Mouse (Mus musculus) midbrain, postnatal 0 days (tissue): Measurements from ENCODE around the gene Ascc3. TPM values are rescaled to one million over a fixed set of nuclear protein-coding genes. Genes with fewer than 3 reads are reported as not detected.

ENCODE experiments used
- ATAC-seq: fragments of 200-750 bp; cut with Nextera tagmentation; 2 replicates; pipeline ENCODE4 v1.8.0; 2017; ENCODE audit warnings: moderate number of reproducible peaks, mild to moderate bottlenecking, moderate TSS enrichment, moderate library complexity; ENCODE audit not compliant: low FRiP score
- DNase-seq: peaks from one replicate; pipeline ENCODE4 v3.0.0-alpha.2; 2015; ENCODE audit warnings: low spot score
- H3K27ac ChIP-seq: fragments of 300-500 bp; sonication (generic); 2 replicates; pipeline ENCODE4 v1.5.1; 2014; ENCODE audit warnings: low read depth, mild to moderate bottlenecking, low read length, mixed read lengths
- H3K27me3 ChIP-seq: fragments of 300-500 bp; sonication (generic); 2 replicates; pipeline ENCODE4 v1.6.1; 2014; ENCODE audit warnings: low read length, control low read depth, mixed read lengths; ENCODE audit not compliant: insufficient read depth
- H3K36me3 ChIP-seq: fragments of 300-500 bp; sonication (generic); 2 replicates; pipeline ENCODE4 v1.6.1; 2014; ENCODE audit warnings: low read length, control low read depth, mixed read lengths; ENCODE audit not compliant: insufficient read depth
- H3K4me1 ChIP-seq: fragments of 300-500 bp; sonication (generic); 2 replicates; pipeline ENCODE4 v1.6.1; 2014; ENCODE audit warnings: mild to moderate bottlenecking, control low read depth, antibody characterized with exemption, low read length, mixed read lengths; ENCODE audit not compliant: insufficient read depth
- H3K4me2 ChIP-seq: fragments of 300-500 bp; sonication (generic); 2 replicates; pipeline ENCODE4 v1.6.1; 2014; ENCODE audit warnings: low read depth, mild to moderate bottlenecking, low read length, mixed read lengths; ENCODE audit not compliant: poor library complexity, severe bottlenecking
- H3K4me3 ChIP-seq: fragments of 300-500 bp; sonication (generic); 2 replicates; pipeline ENCODE4 v1.5.1; 2014; ENCODE audit warnings: low read depth, mild to moderate bottlenecking, low read length, moderate library complexity
- H3K9ac ChIP-seq: fragments of 300-500 bp; sonication (generic); replicated peaks from 2 replicates; pipeline ENCODE4 v1.6.1; 2014; ENCODE audit warnings: mild to moderate bottlenecking, low read length, moderate library complexity, mixed read lengths; ENCODE audit not compliant: poor library complexity, severe bottlenecking
- H3K9me3 ChIP-seq: fragments of 300-500 bp; sonication (generic); 2 replicates; pipeline ENCODE4 v1.6.1; 2016; ENCODE audit warnings: low read length, control low read depth
- CTCF ChIP-seq: IDR thresholded peaks from 2 replicates; pipeline ENCODE4 v1.5.1; 2016; ENCODE audit warnings: antibody characterized with exemption, mild to moderate bottlenecking
- WGBS: fragments of 180-500 bp; shearing (Covaris S2); extraction: QIAGEN DNeasy Blood & Tissue Kit; methylation state at CpG from one replicate; pipeline ENCODE4 v1.1.7; 2014; 5-methylcytosine and 5-hydroxymethylcytosine counted together
- polyA plus RNA-seq: library from polyadenylated mRNA; unstranded; fragments of >200 nt; fragmentation: Nextera tagmentation; extraction: Ambion mirVana; gene quantifications from 2 replicates; pipeline ENCODE4 v1.2.1, GENCODE M21; 2015
- total RNA-seq: library from RNA; depleted of rRNA; stranded (reverse); fragments of >200 nt; gene quantifications from 2 replicates; pipeline ENCODE4 v1.2.3, GENCODE M21; 2014

Gene Ascc3
- total and polyA plus RNA-seq, 2 experiments from 2014 or later: 14.2 to 25.7 TPM

DNA sequence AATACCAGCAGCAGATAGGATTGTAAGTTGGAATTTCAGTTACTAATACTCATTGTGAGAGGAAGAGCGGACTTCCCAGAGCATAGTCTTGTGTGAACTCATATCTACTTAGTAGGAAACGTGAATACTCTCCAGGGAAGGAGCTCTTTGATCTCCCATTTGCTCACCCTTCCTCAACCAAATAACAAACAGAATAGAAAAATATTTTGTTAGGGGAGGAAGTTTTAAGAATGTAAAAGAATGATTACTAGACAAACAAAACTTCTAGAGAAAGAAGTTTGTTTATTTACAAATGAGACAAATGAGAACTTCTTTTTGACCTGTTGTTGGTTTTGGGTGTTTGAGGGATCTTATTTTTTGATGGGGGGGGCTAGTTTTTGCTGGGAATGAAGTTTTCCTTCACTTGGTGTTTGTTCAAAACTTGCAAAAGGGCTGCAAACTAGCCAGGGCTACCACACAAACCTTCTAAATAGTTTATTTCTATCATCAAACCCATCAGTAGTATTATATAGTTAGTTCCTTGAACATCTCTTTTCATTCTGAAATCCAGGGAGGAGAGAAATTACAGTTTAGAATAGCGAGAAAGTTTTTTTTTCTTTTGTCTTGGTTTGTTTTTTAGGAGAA, 304.4 kb downstream of the Ascc3 start:
- Histone ChIP-seq H3K9ac (no peak overlapping the region), H3K27ac (no peak overlapping the region), H3K4me3 (no peak overlapping the region), H3K36me3 (no peaks in the 10 kb centered on the region), H3K4me1 (0 out of 2 replicates have a peak, but pooled peaks cover 6% of the 10 kb centered on the region), H3K9me3 (no peaks in the 10 kb centered on the region), H3K27me3 (peaks cover 77% of the 10 kb centered on the region), H3K4me2 (no peak overlapping the region)
- TF ChIP-seq CTCF: no peak
- ATAC-seq (no peak), DNase-seq (no peak)
- WGBS: 4% methylated on average over 3 of the region's 3 CpGs

DNA sequence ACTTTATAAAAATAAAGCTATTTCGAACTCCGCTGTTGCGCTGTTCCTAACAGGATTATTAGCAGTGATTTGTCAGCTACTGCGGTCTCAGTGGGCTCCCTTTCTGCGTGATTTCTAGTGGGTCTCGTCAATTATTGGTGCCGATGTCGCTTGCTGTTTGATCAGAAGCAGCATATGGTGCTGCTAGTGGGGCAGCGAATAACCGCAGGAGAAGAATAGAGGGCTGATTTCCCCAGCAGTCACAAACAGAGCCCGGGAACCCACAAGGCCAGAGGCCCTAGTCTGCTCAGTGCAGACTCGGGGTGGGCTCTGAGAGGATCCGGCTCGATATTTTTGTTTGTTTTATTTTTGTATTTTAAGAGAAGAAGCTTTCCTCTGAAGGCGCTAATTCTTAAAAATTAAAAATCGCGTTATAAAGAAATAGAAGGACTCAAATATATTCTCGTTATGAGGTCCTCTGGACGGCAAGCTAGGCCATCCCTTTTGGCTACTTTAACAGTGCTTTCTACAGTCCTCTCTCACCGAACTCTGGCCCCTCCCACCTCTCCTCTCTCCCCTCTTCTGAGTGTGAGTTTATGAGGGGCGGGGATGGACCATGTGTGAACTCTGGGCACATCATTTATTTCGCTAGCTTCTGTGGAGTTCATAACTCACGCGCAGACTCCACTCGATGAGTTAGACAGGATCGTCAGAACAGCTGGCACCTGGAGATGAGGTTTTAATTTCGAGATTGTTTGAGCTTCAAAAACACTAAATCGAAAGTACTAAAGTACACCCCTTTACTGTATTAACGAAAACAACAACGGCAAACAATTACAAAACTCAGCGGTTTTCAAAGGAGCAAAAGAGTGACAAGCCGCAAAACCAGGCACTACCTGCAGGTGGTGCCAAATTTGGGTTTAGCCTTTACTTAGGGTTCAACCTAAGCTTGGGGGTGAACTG, 305.3 kb downstream of the Ascc3 start:
- Histone ChIP-seq H3K36me3 (no peaks in the 10 kb centered on the region), H3K9ac (no peak overlapping the region), H3K27ac (no peak overlapping the region), H3K4me3 (no peak overlapping the region), H3K27me3 (peaks cover 74% of the 10 kb centered on the region), H3K9me3 (no peaks in the 10 kb centered on the region), H3K4me2 (no peak overlapping the region), H3K4me1 (0 out of 2 replicates have a peak, but pooled peaks cover 6% of the 10 kb centered on the region)
- TF ChIP-seq CTCF: peak; percentile 60
- ATAC-seq (no peak), DNase-seq (peak; percentile 40)
- 3% methylated on average over 32 of the region's 32 CpGs for WGBS

DNA sequence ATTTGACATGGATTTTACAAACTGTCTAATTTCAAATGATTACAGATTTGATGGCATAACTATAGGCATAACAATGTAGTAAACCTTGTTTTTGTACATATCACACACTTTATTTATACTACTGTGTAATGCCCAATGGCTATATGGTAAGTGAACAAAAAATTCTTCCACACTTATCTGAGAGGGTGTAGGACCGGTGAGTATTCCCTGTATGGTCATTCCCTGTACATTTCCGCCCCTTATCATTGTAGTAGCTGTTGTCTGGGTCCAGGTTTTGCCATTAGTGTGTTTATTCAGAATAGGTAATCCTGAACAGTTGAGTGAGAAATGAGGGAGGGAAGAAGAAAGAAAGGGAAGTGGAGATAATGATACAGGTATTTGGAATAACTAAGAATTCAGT, 306.2 kb downstream of the Ascc3 start:
- Histone ChIP-seq H3K4me2 (no peak overlapping the region), H3K4me1 (0 out of 2 replicates have a peak, but pooled peaks cover 6% of the 10 kb centered on the region), H3K9me3 (no peaks in the 10 kb centered on the region), H3K36me3 (no peaks in the 10 kb centered on the region), H3K9ac (no peak overlapping the region), H3K27me3 (peaks cover 73% of the 10 kb centered on the region), H3K27ac (no peak overlapping the region), H3K4me3 (no peak overlapping the region)
- TF ChIP-seq CTCF: no peak
- DNase-seq (no peak), ATAC-seq (no peak)
- 8% methylated on average over 2 of the region's 2 CpGs for WGBS

DNA sequence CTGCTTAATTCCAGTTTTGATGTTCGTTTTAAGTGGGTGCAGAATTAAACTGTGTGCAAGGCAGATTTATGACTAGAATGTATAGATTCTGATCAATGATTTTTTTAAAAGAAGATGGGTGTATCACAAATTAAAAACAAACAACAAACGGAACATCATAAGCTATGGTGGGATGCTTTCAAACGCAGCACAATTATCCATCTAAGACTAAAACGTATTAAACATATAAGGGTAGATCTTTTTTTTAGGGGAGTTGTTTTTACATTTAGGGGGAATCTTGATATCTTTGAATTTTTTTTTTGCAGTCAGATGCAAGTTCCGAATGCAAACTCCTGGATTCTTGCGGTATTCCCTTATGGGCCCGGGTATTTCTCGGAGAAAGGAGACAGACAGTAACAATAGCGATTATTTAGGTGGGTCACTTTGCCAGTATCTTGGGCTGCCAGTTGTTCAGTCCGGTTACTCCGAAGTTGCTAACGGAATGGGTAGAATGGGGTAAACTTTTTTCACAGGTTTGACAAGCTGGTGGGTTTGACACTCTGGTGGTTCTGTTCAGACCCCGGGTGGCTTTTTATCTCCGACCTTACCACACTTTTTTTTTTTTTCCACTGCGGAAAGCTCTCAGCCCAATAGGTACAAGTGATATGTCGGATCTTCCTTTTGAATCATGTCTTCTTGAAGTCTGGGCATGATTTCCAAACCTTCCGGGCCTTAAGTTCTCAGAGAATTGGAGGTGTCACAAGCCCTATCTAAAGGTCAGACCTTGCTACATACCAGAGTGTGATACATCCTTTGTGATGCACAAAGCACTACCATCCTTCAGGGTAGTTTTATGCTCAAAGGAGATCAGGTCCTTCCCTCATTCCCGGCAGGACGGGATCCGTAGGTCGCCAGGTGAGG, 307.6 kb downstream of the Ascc3 start:
- H3K4me1 ChIP-seq: no peaks in the 10 kb centered on the region
- DNase-seq (no peak), ATAC-seq (no peak)
- no peaks in the 10 kb centered on the region for H3K36me3 ChIP-seq
- H3K9ac ChIP-seq: no peak overlapping the region
- H3K4me2 ChIP-seq: no peak overlapping the region
- no peak overlapping the region for H3K27ac ChIP-seq
- no peak for TF ChIP-seq CTCF
- H3K27me3 ChIP-seq: peaks cover 70% of the 10 kb centered on the region
- no peak overlapping the region for H3K4me3 ChIP-seq
- 3% methylated on average over 21 of the region's 21 CpGs for WGBS
- H3K9me3 ChIP-seq: no peaks in the 10 kb centered on the region
